Mouse (Mus musculus) liver, embryonic 16.5 days (tissue): ENCODE results near the gene Mrpl55. TPM values are rescaled to one million over a fixed set of nuclear protein-coding genes. Genes with fewer than 3 reads are reported as not detected.

Source experiments
- polyA plus RNA-seq: library from polyadenylated mRNA; unstranded; fragments of >200 nt; fragmentation: Nextera tagmentation; extraction: Ambion mirVana; gene quantifications from 2 replicates; pipeline ENCODE4 v1.2.1, GENCODE M21; 2015

Mrpl55 gene
- polyA plus RNA-seq, 1 experiment from 2014 or later = 43.1 TPM

Other genes with a start within 250 kb of the Mrpl55 start
- gene Hist3h2a, start 247.8 kb upstream of the Mrpl55 start, polyA plus RNA-seq = 21.2 and 24.4 TPM in 2 replicates
- 0.15 and 0.19 TPM in 2 replicates for gene Trim17, start 247.8 kb upstream of the Mrpl55 start, polyA plus RNA-seq
- gene Trim11, start 224.4 kb upstream of the Mrpl55 start, polyA plus RNA-seq = 8.2 and 8.7 TPM in 2 replicates
- gene Obscn, start 66.1 kb upstream of the Mrpl55 start, polyA plus RNA-seq = 0.12 and 0.34 TPM in 2 replicates
- gene Iba57, start 38.7 kb upstream of the Mrpl55 start, polyA plus RNA-seq = 12.8 and 13.3 TPM in 2 replicates
- gene Gjc2, start 19.3 kb upstream of the Mrpl55 start, polyA plus RNA-seq = 0.08 and 0.20 TPM in 2 replicates
- gene Guk1, start 10.3 kb upstream of the Mrpl55 start, polyA plus RNA-seq = 55.0 TPM in 2 replicates
- 14.6 and 15.1 TPM in 2 replicates for gene 2310033P09Rik, start 5.8 kb downstream of the Mrpl55 start, polyA plus RNA-seq
- gene Arf1, start 25.8 kb downstream of the Mrpl55 start, polyA plus RNA-seq = 251 and 257 TPM in 2 replicates
- not detected in 2 replicates for gene Wnt3a, start 88.3 kb downstream of the Mrpl55 start, polyA plus RNA-seq
- gene Wnt9a, start 104.4 kb downstream of the Mrpl55 start, polyA plus RNA-seq = 0.22 and 0.32 TPM in 2 replicates
- not detected in 2 replicates for gene Prss38, start 173.2 kb downstream of the Mrpl55 start, polyA plus RNA-seq
- 3.4 and 3.7 TPM in 2 replicates for gene Jmjd4, start 247.6 kb downstream of the Mrpl55 start, polyA plus RNA-seq
- 26.3 and 28.7 TPM in 2 replicates for gene Snap47, start 248.7 kb downstream of the Mrpl55 start, polyA plus RNA-seq